Mouse (Mus musculus): Measurements from ENCODE around the gene Nfe2l2.

Gene Nfe2l2

DNA sequence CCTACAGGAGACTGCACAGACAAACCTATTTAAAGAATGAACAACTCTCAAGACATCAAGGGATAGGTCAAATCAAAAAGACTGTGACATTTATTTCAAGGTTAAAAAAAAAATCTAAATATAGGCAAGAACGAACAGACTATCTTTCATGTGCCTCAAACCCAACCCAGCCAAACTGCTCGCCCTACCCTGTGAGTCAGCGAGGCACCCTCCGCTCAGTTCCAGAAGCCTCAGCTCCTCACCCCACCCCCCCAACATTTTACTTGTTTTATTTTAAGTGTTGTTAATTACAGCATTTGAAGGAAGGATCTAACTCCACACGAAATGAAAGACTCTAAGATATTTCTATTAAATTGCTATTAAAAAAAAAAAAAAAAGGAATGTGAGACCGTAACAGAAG is 73.0 kb downstream of the Nfe2l2 start:
- in situ Hi-C loops (cut with MboI; ENCODE audit: unreplicated experiment in 2 of 2) = no loop called here

GRCm38 (mm10) chr2:75628487-75628886 is 76.0 kb downstream of the Nfe2l2 start:
- in situ Hi-C loops (cut with MboI; ENCODE audit: unreplicated experiment in 2 of 2) = no loop called here

DNA sequence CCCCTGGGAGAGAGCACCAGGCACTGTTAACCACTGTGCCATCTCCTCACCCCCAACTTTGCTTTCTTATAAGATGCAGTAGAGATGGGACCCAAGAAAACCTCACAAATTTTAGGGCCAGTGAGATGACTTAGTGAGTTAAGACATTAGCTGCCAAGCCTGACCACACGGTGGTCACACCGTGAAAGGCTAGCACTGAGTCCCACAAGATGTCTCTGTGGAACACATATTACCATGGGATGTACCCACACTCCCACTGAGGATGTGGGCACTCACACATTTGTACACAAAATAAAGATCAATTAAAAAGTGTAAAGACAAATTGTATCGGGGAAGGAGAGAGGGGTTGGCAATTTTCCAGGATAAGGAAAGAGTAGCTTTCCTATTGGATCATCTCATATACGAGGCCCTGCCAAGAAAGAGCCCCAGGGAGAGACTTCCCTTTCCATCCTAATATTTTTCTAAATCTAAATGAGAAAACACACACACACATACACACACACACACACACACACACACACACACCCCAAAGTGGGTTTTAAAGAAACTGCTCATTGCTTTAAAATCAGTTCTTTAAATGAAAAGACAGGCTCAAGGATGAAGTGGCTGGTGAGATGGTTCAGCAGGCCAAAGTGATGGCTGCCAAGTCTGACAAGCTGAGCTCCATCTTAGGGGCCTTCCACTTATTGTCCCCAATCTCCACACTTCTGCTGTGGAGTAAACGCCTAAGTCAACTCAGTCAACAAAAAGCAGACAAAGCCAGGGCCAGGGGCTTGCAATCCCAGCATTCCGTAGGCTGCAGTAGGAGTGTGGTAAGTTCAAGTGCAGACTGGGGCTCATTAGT is 77.6 kb downstream of the Nfe2l2 start:
- in situ Hi-C loops (cut with MboI; ENCODE audit: unreplicated experiment in 2 of 2) = no loop called here

Data from v-Abl transformed pro-B cells (cell line).